Mouse (Mus musculus) lung, embryonic 16.5 days (tissue): ENCODE data around the gene Ptges3. TPM values are rescaled to one million over a fixed set of nuclear protein-coding genes. Genes with fewer than 3 reads are reported as not detected.
"Not testable (repeated sequence)": the region's sequence is repeated elsewhere in the genome, so short reads cannot be mapped to it uniquely, and the experiment has no call there.

Experiments
- ATAC-seq: fragments of 200-750 bp; cut with Nextera tagmentation; 2 replicates; pipeline ENCODE4 v1.8.0; 2017; ENCODE audit warnings: low read depth, mild to moderate bottlenecking, moderate library complexity
- H3K27ac ChIP-seq: fragments of 300-500 bp; sonication (generic); 2 replicates; pipeline ENCODE4 v1.5.1; 2014; ENCODE audit warnings: mild to moderate bottlenecking, control low read depth, low read length
- H3K27me3 ChIP-seq: fragments of 300-500 bp; sonication (generic); 2 replicates; pipeline ENCODE4 v1.6.1; 2014; ENCODE audit warnings: low read depth, low read length, mixed read lengths; ENCODE audit not compliant: control insufficient read depth, insufficient read depth
- H3K36me3 ChIP-seq: fragments of 300-500 bp; sonication (generic); 2 replicates; pipeline ENCODE4 v1.6.1; 2014; ENCODE audit warnings: low read length; ENCODE audit not compliant: control insufficient read depth, insufficient read depth
- H3K4me1 ChIP-seq: fragments of 300-500 bp; sonication (generic); replicated peaks from 2 replicates; pipeline ENCODE4 v1.6.1; 2014; ENCODE audit warnings: low read length, mixed read lengths; ENCODE audit not compliant: control insufficient read depth, insufficient read depth
- H3K4me2 ChIP-seq: fragments of 300-500 bp; sonication (generic); 2 replicates; pipeline ENCODE4 v1.6.1; 2014; ENCODE audit warnings: low read depth, low read length, control low read depth
- H3K4me3 ChIP-seq: fragments of 300-500 bp; sonication (generic); 2 replicates; pipeline ENCODE4 v1.5.1; 2014; ENCODE audit warnings: mild to moderate bottlenecking, low read length, control low read depth
- H3K9ac ChIP-seq: fragments of 300-500 bp; sonication (generic); 2 replicates; pipeline ENCODE4 v1.6.1; 2014; ENCODE audit warnings: low read length, control low read depth
- H3K9me3 ChIP-seq: fragments of 300-500 bp; sonication (generic); 2 replicates; pipeline ENCODE4 v1.6.1; 2016; ENCODE audit warnings: low read length; ENCODE audit not compliant: control insufficient read depth
- WGBS: fragments of 180-500 bp; shearing (Covaris S2); extraction: QIAGEN DNeasy Blood & Tissue Kit; methylation state at CpG from one replicate; pipeline ENCODE4 v1.1.7; 2014; 5-methylcytosine and 5-hydroxymethylcytosine counted together
- polyA plus RNA-seq: library from polyadenylated mRNA; unstranded; fragments of >200 nt; fragmentation: Nextera tagmentation; extraction: Ambion mirVana; gene quantifications from 2 replicates; pipeline ENCODE4 v1.2.1, GENCODE M21; 2015

Ptges3 gene
- polyA plus RNA-seq, 1 experiment from 2014 or later: 461 TPM

GRCm38 (mm10) chr10:128087216-128087615, 28.5 kb downstream of the Ptges3 start:
- H3K36me3 ChIP-seq: peaks cover 50% of the 10 kb centered on the region
- H3K27ac ChIP-seq: not testable (repeated sequence)

GRCm38 (mm10) chr10:128088181-128088580, 29.4 kb downstream of the Ptges3 start:
- Histone ChIP-seq H3K9me3 (no peaks in the 10 kb centered on the region), H3K4me1 (peaks cover 20% of the 10 kb centered on the region), H3K36me3 (peaks cover 50% of the 10 kb centered on the region), H3K27me3 (no peaks in the 10 kb centered on the region), H3K4me2 (no peak overlapping the region), H3K27ac (no peak overlapping the region), H3K9ac (no peak overlapping the region), H3K4me3 (no peak overlapping the region)
- ATAC-seq: no peak
- WGBS: 85% methylated on average over 5 of the region's 5 CpGs

More at GRCm38 (mm10) chr10:128087216-128087615, 28.5 kb downstream of the Ptges3 start:
- not testable (repeated sequence) for H3K27me3 ChIP-seq, H3K4me2 ChIP-seq, H3K9ac ChIP-seq, H3K9me3 ChIP-seq, ATAC-seq, H3K4me3 ChIP-seq
- WGBS: 71% methylated on average over 2 of the region's 2 CpGs
- peaks cover 22% of the 10 kb centered on the region for H3K4me1 ChIP-seq

GRCm38 (mm10) chr10:128089842-128090241, 31.1 kb downstream of the Ptges3 start:
- H3K4me3 ChIP-seq: no peak overlapping the region
- no peak overlapping the region for H3K27ac ChIP-seq
- H3K27me3 ChIP-seq: no peaks in the 10 kb centered on the region
- H3K4me1 ChIP-seq: peaks cover 32% of the 10 kb centered on the region
- no peak for ATAC-seq
- H3K9ac ChIP-seq: no peak overlapping the region
- 44% methylated on average over 5 of the region's 5 CpGs for WGBS
- peaks cover 48% of the 10 kb centered on the region for H3K36me3 ChIP-seq
- H3K9me3 ChIP-seq: no peaks in the 10 kb centered on the region
- no peak overlapping the region for H3K4me2 ChIP-seq

GRCm38 (mm10) chr10:128090651-128091563, 32.2 kb downstream of the Ptges3 start:
- peak overlapping the region; percentile 80 for H3K27ac ChIP-seq
- H3K4me1 ChIP-seq: peaks cover 32% of the 10 kb centered on the region
- peak overlapping the region; percentile 89 for H3K4me3 ChIP-seq
- no peaks in the 10 kb centered on the region for H3K9me3 ChIP-seq
- peak overlapping the region; percentile 83 for H3K9ac ChIP-seq
- ATAC-seq: peak; percentile 49
- 5% methylated on average over 14 of the region's 14 CpGs for WGBS
- H3K27me3 ChIP-seq: no peaks in the 10 kb centered on the region
- H3K4me2 ChIP-seq: peak overlapping the region; percentile 70
- H3K36me3 ChIP-seq: peaks cover 37% of the 10 kb centered on the region

GRCm38 (mm10) chr10:128091564-128092505, 33.1 kb downstream of the Ptges3 start, which contains the start of gene Baz2a:
Gene Baz2a (plus strand): TSS chr10:128091577.
- H3K27ac ChIP-seq: peak within 1 kb of the TSS; percentile 97
- H3K4me1 ChIP-seq: peaks cover 36% of the 10 kb centered on the region
- WGBS: 2% methylated on average over 20 of the region's 20 CpGs
- peak within 1 kb of the TSS; percentile 70 for H3K4me2 ChIP-seq
- peak within 1 kb of the TSS; percentile 83 for H3K9ac ChIP-seq
- peak within 1 kb of the TSS; percentile 89 for H3K4me3 ChIP-seq
- peak; percentile 65 for ATAC-seq
- peaks cover 28% of the 10 kb centered on the region for H3K36me3 ChIP-seq
- no peaks in the 10 kb centered on the region for H3K9me3 ChIP-seq
- no peaks in the 10 kb centered on the region for H3K27me3 ChIP-seq

GRCm38 (mm10) chr10:128092506-128093495, 34.0 kb downstream of the Ptges3 start:
- Histone ChIP-seq H3K27me3 (no peaks in the 10 kb centered on the region), H3K4me3 (peak overlapping the region; percentile 89), H3K4me1 (peaks cover 36% of the 10 kb centered on the region), H3K4me2 (peak overlapping the region; percentile 70), H3K36me3 (peaks cover 24% of the 10 kb centered on the region), H3K27ac (peak overlapping the region; percentile 97), H3K9ac (peak overlapping the region; percentile 83), H3K9me3 (no peaks in the 10 kb centered on the region)
- WGBS: under 1% methylated on average over 76 of the region's 88 CpGs
- ATAC-seq: peak; percentile 70

- H3K9ac ChIP-seq: peak overlapping the region; percentile 83
- H3K4me3 ChIP-seq: peak overlapping the region; percentile 89
- peak overlapping the region; percentile 70 for H3K4me2 ChIP-seq
- H3K27ac ChIP-seq: peak overlapping the region; percentile 97
- no peaks in the 10 kb centered on the region for H3K27me3 ChIP-seq
- peaks cover 42% of the 10 kb centered on the region for H3K4me1 ChIP-seq
- no peak for ATAC-seq
- H3K36me3 ChIP-seq: peaks cover 15% of the 10 kb centered on the region
- no peaks in the 10 kb centered on the region for H3K9me3 ChIP-seq
- 29% methylated on average over 13 of the region's 13 CpGs for WGBS
Measured at GRCm38 (mm10) chr10:128093496-128094294, 34.9 kb downstream of the Ptges3 start.
